Mouse (Mus musculus) layer of hippocampus, postnatal 10 days (tissue): ENCODE results near the gene Dnm3. TPM values are rescaled to one million over a fixed set of nuclear protein-coding genes. Genes with fewer than 3 reads are reported as not detected.

Experiments used
- DNase-seq, 2 experiments: peaks; one replicate each; pipeline ENCODE4 v3.0.0; 2021; ENCODE audit warnings: low spot score in 2 of 2
- total RNA-seq, 2 experiments: library from RNA; stranded (reverse); gene quantifications; 2 replicates each; pipeline ENCODE4 v1.2.3; 2021

The Dnm3 gene
- total RNA-seq, 2 experiments from 2014 or later: 65.9 to 73.9 TPM

GRCm38 (mm10) chr1:162328673-162329072 is 149.2 kb downstream of the Dnm3 start:
- DNase-seq: no peak

GRCm38 (mm10) chr1:162327631-162328030 is 150.2 kb downstream of the Dnm3 start:
- no peak for DNase-seq

GRCm38 (mm10) chr1:162324412-162324811 is 153.4 kb downstream of the Dnm3 start:
- DNase-seq: no peak

GRCm38 (mm10) chr1:162323142-162323541 is 154.7 kb downstream of the Dnm3 start:
- no peak for DNase-seq

GRCm38 (mm10) chr1:162313451-162314276 is 164.2 kb downstream of the Dnm3 start:
- DNase-seq: peak; percentile 36 to 50

- DNase-seq: no peak
These were observed 165.2 kb downstream of the Dnm3 start for GRCm38 (mm10) chr1:162312621-162313020.

- no peak for DNase-seq
These were observed 165.7 kb downstream of the Dnm3 start for GRCm38 (mm10) chr1:162312152-162312551.

- no peak for DNase-seq
These were observed 172.6 kb downstream of the Dnm3 start for GRCm38 (mm10) chr1:162305247-162305646.

- no peak for DNase-seq
These were observed 175.4 kb downstream of the Dnm3 start for GRCm38 (mm10) chr1:162302480-162302879.

GRCm38 (mm10) chr1:162299558-162300319 is 178.1 kb downstream of the Dnm3 start:
- DNase-seq: no peak

- no peak for DNase-seq
These were observed 179.3 kb downstream of the Dnm3 start for GRCm38 (mm10) chr1:162298527-162298926.

GRCm38 (mm10) chr1:162295443-162295842 is 182.4 kb downstream of the Dnm3 start:
- DNase-seq: no peak

GRCm38 (mm10) chr1:162294572-162294910 is 183.3 kb downstream of the Dnm3 start:
- DNase-seq: no peak

- DNase-seq: no peak
These were observed 183.9 kb downstream of the Dnm3 start for GRCm38 (mm10) chr1:162293732-162294571.

- no peak for DNase-seq
These were observed 190.9 kb downstream of the Dnm3 start for GRCm38 (mm10) chr1:162286910-162287309.

GRCm38 (mm10) chr1:162281981-162282381 is 195.9 kb downstream of the Dnm3 start:
- no peak for DNase-seq

- DNase-seq: no peak
These were observed 197.8 kb downstream of the Dnm3 start for GRCm38 (mm10) chr1:162280052-162280451.

- peak in 1 of 2 experiments; percentile 29 for DNase-seq
These were observed 201.8 kb downstream of the Dnm3 start for GRCm38 (mm10) chr1:162276011-162276410.

GRCm38 (mm10) chr1:162274674-162275248 is 203.1 kb downstream of the Dnm3 start:
- no peak for DNase-seq

GRCm38 (mm10) chr1:162256912-162257607 is 220.8 kb downstream of the Dnm3 start:
- no peak for DNase-seq

GRCm38 (mm10) chr1:162254944-162255343 is 222.9 kb downstream of the Dnm3 start:
- DNase-seq: no peak
